Mouse (Mus musculus) liver, embryonic 14.5 days (tissue): ENCODE measurements at regions not wholly inside any gene's neighbourhood (a gene's known extent, or its start where the extent isn't known, plus 50 kb on each side); places are given as distances from the start of the nearest gene placed in this dataset.

Experiments used
- CTCF ChIP-seq: IDR thresholded peaks from 2 replicates; pipeline ENCODE4 v1.5.1; 2016; ENCODE audit warnings: antibody characterized with exemption, low read depth, control low read depth
- EP300 ChIP-seq: IDR thresholded peaks from 2 replicates; pipeline ENCODE4 v1.6.1; 2016; ENCODE audit warnings: antibody characterized with exemption, low read depth

- TF ChIP-seq CTCF (no peak), EP300 (no peak)
Measured at GRCm38 (mm10) chr13:102023624-102024023, 255.6 kb upstream of the Pik3r1 start.
